Mouse (Mus musculus) lung, embryonic 16.5 days (tissue): Measurements from ENCODE around the gene Ylpm1. TPM values are rescaled to one million over a fixed set of nuclear protein-coding genes. Genes with fewer than 3 reads are reported as not detected.

Source experiments
- ATAC-seq: fragments of 200-750 bp; cut with Nextera tagmentation; 2 replicates; pipeline ENCODE4 v1.8.0; 2017; ENCODE audit warnings: low read depth, mild to moderate bottlenecking, moderate library complexity
- H3K27ac ChIP-seq: fragments of 300-500 bp; sonication (generic); 2 replicates; pipeline ENCODE4 v1.5.1; 2014; ENCODE audit warnings: mild to moderate bottlenecking, control low read depth, low read length
- H3K27me3 ChIP-seq: fragments of 300-500 bp; sonication (generic); 2 replicates; pipeline ENCODE4 v1.6.1; 2014; ENCODE audit warnings: low read depth, low read length, mixed read lengths; ENCODE audit not compliant: control insufficient read depth, insufficient read depth
- H3K36me3 ChIP-seq: fragments of 300-500 bp; sonication (generic); 2 replicates; pipeline ENCODE4 v1.6.1; 2014; ENCODE audit warnings: low read length; ENCODE audit not compliant: control insufficient read depth, insufficient read depth
- H3K4me1 ChIP-seq: fragments of 300-500 bp; sonication (generic); replicated peaks from 2 replicates; pipeline ENCODE4 v1.6.1; 2014; ENCODE audit warnings: low read length, mixed read lengths; ENCODE audit not compliant: control insufficient read depth, insufficient read depth
- H3K4me2 ChIP-seq: fragments of 300-500 bp; sonication (generic); 2 replicates; pipeline ENCODE4 v1.6.1; 2014; ENCODE audit warnings: low read depth, low read length, control low read depth
- H3K4me3 ChIP-seq: fragments of 300-500 bp; sonication (generic); 2 replicates; pipeline ENCODE4 v1.5.1; 2014; ENCODE audit warnings: mild to moderate bottlenecking, low read length, control low read depth
- H3K9ac ChIP-seq: fragments of 300-500 bp; sonication (generic); 2 replicates; pipeline ENCODE4 v1.6.1; 2014; ENCODE audit warnings: low read length, control low read depth
- H3K9me3 ChIP-seq: fragments of 300-500 bp; sonication (generic); 2 replicates; pipeline ENCODE4 v1.6.1; 2016; ENCODE audit warnings: low read length; ENCODE audit not compliant: control insufficient read depth
- WGBS: fragments of 180-500 bp; shearing (Covaris S2); extraction: QIAGEN DNeasy Blood & Tissue Kit; methylation state at CpG from one replicate; pipeline ENCODE4 v1.1.7; 2014; 5-methylcytosine and 5-hydroxymethylcytosine counted together
- polyA plus RNA-seq: library from polyadenylated mRNA; unstranded; fragments of >200 nt; fragmentation: Nextera tagmentation; extraction: Ambion mirVana; gene quantifications from 2 replicates; pipeline ENCODE4 v1.2.1, GENCODE M21; 2015

The Ylpm1 gene
- polyA plus RNA-seq, 1 experiment from 2014 or later = 25.5 TPM

- WGBS = under 1% methylated on average over 80 of the region's 83 CpGs
- H3K4me3 ChIP-seq = peak within 1 kb of the TSS; percentile 93
- peak within 1 kb of the TSS; percentile 80 for H3K4me2 ChIP-seq
- peak within 1 kb of the TSS; percentile 91 for H3K27ac ChIP-seq
- no peaks in the 10 kb centered on the region for H3K36me3 ChIP-seq
- ATAC-seq = peak; percentile 97
- no peaks in the 10 kb centered on the region for H3K27me3 ChIP-seq
- no peaks in the 10 kb centered on the region for H3K9me3 ChIP-seq
- H3K9ac ChIP-seq = peak within 1 kb of the TSS; percentile 97
- peaks cover 36% of the 10 kb centered on the region for H3K4me1 ChIP-seq
Measured at GRCm38 (mm10) chr12:85110698-85111592, 114.8 kb downstream of the Ylpm1 start, which contains the start of the genes Prox2 and Dlst. Gene Prox2, minus strand, starts transcription at chr12:85110759. Gene Dlst, plus strand, starts transcription at chr12:85110833.

- no peak for ATAC-seq
- 76% methylated on average over 7 of the region's 7 CpGs for WGBS
- no peaks in the 10 kb centered on the region for H3K9me3 ChIP-seq
- no peaks in the 10 kb centered on the region; the same call in 1 of the 2 replicates for H3K36me3 ChIP-seq
- no peaks in the 10 kb centered on the region for H3K27me3 ChIP-seq
- H3K27ac ChIP-seq = no peak overlapping the region
- no peak overlapping the region for H3K4me3 ChIP-seq
- H3K9ac ChIP-seq = no peak overlapping the region
- H3K4me1 ChIP-seq = peaks cover 41% of the 10 kb centered on the region
- 0 out of 2 replicates have a peak overlapping the region, but pooled peaks have one; percentile 80 for H3K4me2 ChIP-seq
Measured at GRCm38 (mm10) chr12:85112550-85113251, 116.6 kb downstream of the Ylpm1 start.

- Histone ChIP-seq H3K9me3 (no peaks in the 10 kb centered on the region), H3K9ac (no peak overlapping the region), H3K4me1 (peaks cover 41% of the 10 kb centered on the region), H3K27me3 (no peaks in the 10 kb centered on the region), H3K4me2 (no peak overlapping the region), H3K4me3 (no peak overlapping the region), H3K27ac (no peak overlapping the region), H3K36me3 (peaks cover 3% of the 10 kb centered on the region; the same call in 1 of the 2 replicates)
- no peak for ATAC-seq
- 89% methylated on average over 3 of the region's 3 CpGs for whole genome bisulfite sequencing
Measured at GRCm38 (mm10) chr12:85113337-85113736, 117.2 kb downstream of the Ylpm1 start.

DNA sequence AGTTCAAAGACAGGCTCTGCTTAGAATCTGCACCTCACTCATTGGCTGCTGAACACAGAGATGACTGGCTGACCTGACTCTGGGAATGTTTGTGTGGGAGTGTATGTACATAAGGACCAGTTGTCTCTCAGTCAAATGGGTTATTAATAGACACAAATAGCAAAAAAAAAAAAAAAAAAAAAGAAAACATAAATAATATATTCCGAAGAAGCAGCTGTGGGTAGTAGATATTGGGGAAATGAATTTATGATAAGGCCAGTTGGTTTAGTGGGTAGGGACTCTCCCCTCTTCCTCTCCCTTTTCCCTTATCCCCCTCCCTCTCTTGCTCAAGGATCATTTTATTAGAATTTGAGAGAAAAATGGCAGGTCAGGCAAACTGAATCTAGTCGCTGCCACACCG lies 117.8 kb downstream of the Ylpm1 start:
- H3K9me3 ChIP-seq = no peaks in the 10 kb centered on the region
- H3K4me3 ChIP-seq = no peak overlapping the region
- no peak overlapping the region for H3K4me2 ChIP-seq
- 80% methylated on average over 3 of the region's 3 CpGs for WGBS
- peaks cover 41% of the 10 kb centered on the region for H3K4me1 ChIP-seq
- H3K27me3 ChIP-seq = no peaks in the 10 kb centered on the region
- H3K36me3 ChIP-seq = peaks cover 6% of the 10 kb centered on the region
- H3K9ac ChIP-seq = no peak overlapping the region
- no peak overlapping the region for H3K27ac ChIP-seq
- ATAC-seq = no peak

- peak overlapping the region; percentile 65 for H3K27ac ChIP-seq
Measured at GRCm38 (mm10) chr12:85115678-85116077, 119.6 kb downstream of the Ylpm1 start.

More at GRCm38 (mm10) chr12:85115678-85116077, 119.6 kb downstream of the Ylpm1 start:
- peak; percentile 89 for ATAC-seq
- Histone ChIP-seq H3K36me3 (peaks cover 20% of the 10 kb centered on the region), H3K27me3 (no peaks in the 10 kb centered on the region), H3K4me1 (peaks cover 34% of the 10 kb centered on the region), H3K4me2 (no peak overlapping the region), H3K4me3 (no peak overlapping the region), H3K9me3 (no peaks in the 10 kb centered on the region), H3K9ac (no peak overlapping the region)
- WGBS = 51% methylated on average over 7 of the region's 7 CpGs

Other genes with a start within 250 kb of the Ylpm1 start
- gene Npc2, start 223.2 kb upstream of the Ylpm1 start, polyA plus RNA-seq = 185 and 217 TPM in 2 replicates
- gene Isca2, start 223.1 kb upstream of the Ylpm1 start, polyA plus RNA-seq = 133 and 148 TPM in 2 replicates
- 18.6 and 19.8 TPM in 2 replicates for gene Ltbp2, start 119.8 kb upstream of the Ylpm1 start, polyA plus RNA-seq
- 141 and 147 TPM in 2 replicates for gene Fcf1, start 25.4 kb upstream of the Ylpm1 start, polyA plus RNA-seq
- gene Arel1, start 25.4 kb upstream of the Ylpm1 start, polyA plus RNA-seq = 14.2 and 14.6 TPM in 2 replicates
- 6.3 and 6.4 TPM in 2 replicates for gene Prox2, start 114.4 kb downstream of the Ylpm1 start, polyA plus RNA-seq
- 110 TPM in 2 replicates for gene Dlst, start 114.5 kb downstream of the Ylpm1 start, polyA plus RNA-seq
- gene Rps6kl1, start 154.9 kb downstream of the Ylpm1 start, polyA plus RNA-seq = 0.94 and 1.6 TPM in 2 replicates
- 9.7 and 9.9 TPM in 2 replicates for gene Pgf, start 181.5 kb downstream of the Ylpm1 start, polyA plus RNA-seq
- gene Eif2b2, start 223.2 kb downstream of the Ylpm1 start, polyA plus RNA-seq = 83.3 and 86.6 TPM in 2 replicates